Mouse (Mus musculus) erythroblast, adult 5-6 weeks (primary cell): ENCODE results near the gene Arhgap28. TPM values are rescaled to one million over a fixed set of nuclear protein-coding genes. Genes with fewer than 3 reads are reported as not detected.

ENCODE experiments used
- ATAC-seq: replicated peaks from 2 replicates; pipeline ENCODE4 v1.8.0; 2016; ENCODE audit warnings: moderate number of reproducible peaks, mild to moderate bottlenecking, moderate TSS enrichment, inconsistent platforms; ENCODE audit not compliant: poor library complexity, low FRiP score, severe bottlenecking
- total RNA-seq, 2 experiments: library from RNA; stranded (forward) in 1 of 2; stranded (reverse) in 1 of 2; fragments of 150-400 nt in 1 of 2; fragments of 200-764, 138-1000 nt in 1 of 2; gene quantifications; 2 replicates each; pipeline versions ENCODE4 v1.2.3 to v1.2.4; 2015 to 2017; ENCODE audit warnings: low replicate concordance in 2 of 2

Gene Arhgap28
- total RNA-seq, 2 experiments from 2014 or later = not detected

- no peak for ATAC-seq
These were observed 9.1 kb downstream of the Arhgap28 start for GRCm38 (mm10) chr17:67994861-67995260.

- no peak for ATAC-seq
These were observed 10.4 kb downstream of the Arhgap28 start for GRCm38 (mm10) chr17:67993371-67994045.

- no peak for ATAC-seq
These were observed 14.2 kb downstream of the Arhgap28 start for GRCm38 (mm10) chr17:67989716-67990115.

GRCm38 (mm10) chr17:67988920-67989621 lies 14.8 kb downstream of the Arhgap28 start:
- ATAC-seq = no peak

GRCm38 (mm10) chr17:67985532-67985931 lies 18.4 kb downstream of the Arhgap28 start:
- ATAC-seq = no peak

GRCm38 (mm10) chr17:67980573-67980972 lies 23.3 kb downstream of the Arhgap28 start:
- ATAC-seq = no peak

- no peak for ATAC-seq
These were observed 24.7 kb downstream of the Arhgap28 start for GRCm38 (mm10) chr17:67979248-67979647.

GRCm38 (mm10) chr17:67978786-67979185 lies 25.1 kb downstream of the Arhgap28 start:
- ATAC-seq = no peak

- ATAC-seq = no peak
These were observed 27.5 kb downstream of the Arhgap28 start for GRCm38 (mm10) chr17:67976465-67976864.

GRCm38 (mm10) chr17:67976027-67976426 lies 27.9 kb downstream of the Arhgap28 start:
- no peak for ATAC-seq

GRCm38 (mm10) chr17:67974679-67975078 lies 29.2 kb downstream of the Arhgap28 start:
- no peak for ATAC-seq

GRCm38 (mm10) chr17:67966853-67967540 lies 36.9 kb downstream of the Arhgap28 start:
- ATAC-seq = no peak

GRCm38 (mm10) chr17:67962858-67963257 lies 41.1 kb downstream of the Arhgap28 start:
- no peak for ATAC-seq

GRCm38 (mm10) chr17:67962020-67962419 lies 41.9 kb downstream of the Arhgap28 start:
- ATAC-seq = no peak

- no peak for ATAC-seq
These were observed 45.0 kb downstream of the Arhgap28 start for GRCm38 (mm10) chr17:67958909-67959308.

- ATAC-seq = no peak
These were observed 46.3 kb downstream of the Arhgap28 start for GRCm38 (mm10) chr17:67957603-67958002.

- no peak for ATAC-seq
These were observed 47.8 kb downstream of the Arhgap28 start for GRCm38 (mm10) chr17:67955876-67956690.

- ATAC-seq = no peak
These were observed 49.0 kb downstream of the Arhgap28 start for GRCm38 (mm10) chr17:67954961-67955360.

- ATAC-seq = no peak
These were observed 53.3 kb downstream of the Arhgap28 start for GRCm38 (mm10) chr17:67950523-67951213.
